Mouse (Mus musculus) embryonic facial prominence, embryonic 11.5 days (tissue): ENCODE results near the gene Akap2. TPM values are rescaled to one million over a fixed set of nuclear protein-coding genes. Genes with fewer than 3 reads are reported as not detected.

ENCODE experiments used
- ATAC-seq: fragments of 200-750 bp; cut with Nextera tagmentation; replicated peaks from 2 replicates; pipeline ENCODE4 v1.8.0; 2017; ENCODE audit warnings: low read depth; ENCODE audit not compliant: insufficient number of reproducible peaks, low FRiP score, low TSS enrichment
- DNase-seq: peaks from one replicate; pipeline ENCODE4 v3.0.0-alpha.2; 2015; ENCODE audit warnings: low spot score
- H3K27ac ChIP-seq: fragments of 300-500 bp; sonication (generic); replicated peaks from 2 replicates; pipeline ENCODE4 v1.5.1; 2014; ENCODE audit warnings: mild to moderate bottlenecking, low read depth, low read length, control low read depth
- H3K27me3 ChIP-seq: fragments of 300-500 bp; sonication (generic); 2 replicates; pipeline ENCODE4 v1.6.1; 2014; ENCODE audit warnings: mild to moderate bottlenecking, low read length, moderate library complexity, mixed read lengths; ENCODE audit not compliant: control insufficient read depth, insufficient read depth
- H3K36me3 ChIP-seq: fragments of 300-500 bp; sonication (generic); replicated peaks from 2 replicates; pipeline ENCODE4 v1.6.1; 2014; ENCODE audit warnings: low read depth, mild to moderate bottlenecking, low read length, moderate library complexity, mixed read lengths; ENCODE audit not compliant: control insufficient read depth, insufficient read depth
- H3K4me1 ChIP-seq: fragments of 300-500 bp; sonication (generic); 2 replicates; pipeline ENCODE4 v1.6.1; 2014; ENCODE audit warnings: low read length, mixed read lengths; ENCODE audit not compliant: control insufficient read depth, insufficient read depth
- H3K4me2 ChIP-seq: fragments of 300-500 bp; sonication (generic); 2 replicates; pipeline ENCODE4 v1.6.1; 2014; ENCODE audit warnings: low read depth, mild to moderate bottlenecking, control low read depth, low read length, moderate library complexity
- H3K4me3 ChIP-seq: fragments of 300-500 bp; sonication (generic); 2 replicates; pipeline ENCODE4 v1.5.1; 2014; ENCODE audit warnings: low read depth, low read length, control low read depth
- H3K9ac ChIP-seq: fragments of 300-500 bp; sonication (generic); replicated peaks from 2 replicates; pipeline ENCODE4 v1.6.1; 2014; ENCODE audit warnings: mild to moderate bottlenecking, control low read depth, low read length
- H3K9me3 ChIP-seq: fragments of 300-500 bp; sonication (generic); replicated peaks from 2 replicates; pipeline ENCODE4 v1.6.1; 2016; ENCODE audit warnings: mild to moderate bottlenecking, low read length, inconsistent platforms, mixed read lengths; ENCODE audit not compliant: control insufficient read depth
- WGBS: fragments of 180-500 bp; shearing (Covaris S2); extraction: QIAGEN DNeasy Blood & Tissue Kit; methylation state at CpG from one replicate; pipeline ENCODE4 v1.1.7; 2014; 5-methylcytosine and 5-hydroxymethylcytosine counted together
- polyA plus RNA-seq: library from polyadenylated mRNA; unstranded; fragments of >200 nt; fragmentation: Nextera tagmentation; extraction: Ambion mirVana; gene quantifications from 2 replicates; pipeline ENCODE4 v1.2.1, GENCODE M21; 2014

The Akap2 gene
- polyA plus RNA-seq, 1 experiment from 2014 or later, result 24.0 TPM

DNA sequence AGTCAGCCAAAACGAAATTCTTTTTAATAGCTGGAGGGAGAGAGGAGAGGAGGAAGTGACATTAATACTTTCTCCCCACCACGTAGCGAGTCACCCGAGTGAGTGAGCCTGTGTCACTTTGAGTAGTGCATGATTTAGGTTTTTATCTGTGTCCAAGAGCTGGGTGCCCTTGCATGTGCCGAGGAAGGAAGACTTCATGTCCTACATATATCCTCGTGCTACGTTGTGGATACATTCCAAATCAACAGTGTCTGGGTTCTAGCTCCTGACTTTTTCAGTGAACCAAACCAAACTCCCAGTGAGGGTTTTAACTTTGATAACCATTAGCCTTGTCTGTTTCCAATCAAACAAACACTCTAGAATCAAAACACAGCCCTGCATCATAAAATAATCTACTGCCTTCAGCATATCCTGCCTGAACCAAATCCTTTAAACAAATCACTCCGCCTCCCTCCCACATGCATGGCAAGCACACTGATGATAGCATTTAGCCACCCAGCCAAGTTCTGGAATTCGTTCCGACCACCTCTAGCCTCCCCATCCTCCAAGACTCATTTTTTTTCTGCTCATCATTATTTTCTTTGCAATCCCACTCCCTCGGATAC, 26.0 kb downstream of the Akap2 start:
- Histone ChIP-seq H3K4me1 (peaks cover 4% of the 10 kb centered on the region; the same call in 1 of the 2 replicates), H3K4me3 (no peak overlapping the region), H3K9ac (no peak overlapping the region), H3K9me3 (no peaks in the 10 kb centered on the region), H3K36me3 (no peaks in the 10 kb centered on the region), H3K27ac (no peak overlapping the region), H3K27me3 (no peaks in the 10 kb centered on the region), H3K4me2 (no peak overlapping the region)
- no peak for ATAC-seq
- DNase-seq, result no peak
- 76% methylated on average over 11 of the region's 11 CpGs for WGBS

DNA sequence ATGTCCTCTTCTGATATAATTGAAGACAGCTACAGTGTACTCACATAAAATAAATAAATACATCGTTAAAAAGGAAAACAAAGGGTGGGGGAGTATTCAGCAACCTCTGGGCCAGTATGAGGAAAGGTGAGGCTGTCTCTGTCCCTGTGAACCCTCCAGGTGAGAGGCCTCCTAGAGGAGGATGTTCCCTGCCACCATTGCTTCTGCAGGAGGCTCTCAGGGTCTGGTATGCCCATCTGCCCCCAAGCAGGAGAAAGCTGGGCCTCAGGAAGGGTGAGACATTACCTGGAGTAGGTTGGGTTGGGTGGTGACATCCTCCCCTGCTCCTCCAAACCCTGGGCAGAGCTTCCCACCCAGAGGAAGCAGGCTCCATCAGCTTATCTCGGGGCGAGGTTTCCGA, 33.2 kb downstream of the Akap2 start:
- H3K4me2 ChIP-seq, result no peak overlapping the region
- ATAC-seq (no peak), DNase-seq (no peak)
- WGBS, result 75% methylated on average over 4 of the region's 4 CpGs
- H3K27me3 ChIP-seq, result no peaks in the 10 kb centered on the region
- H3K36me3 ChIP-seq, result no peaks in the 10 kb centered on the region
- no peak overlapping the region for H3K4me3 ChIP-seq
- no peak overlapping the region for H3K27ac ChIP-seq
- H3K4me1 ChIP-seq, result no peaks in the 10 kb centered on the region
- H3K9ac ChIP-seq, result no peak overlapping the region
- no peaks in the 10 kb centered on the region for H3K9me3 ChIP-seq

DNA sequence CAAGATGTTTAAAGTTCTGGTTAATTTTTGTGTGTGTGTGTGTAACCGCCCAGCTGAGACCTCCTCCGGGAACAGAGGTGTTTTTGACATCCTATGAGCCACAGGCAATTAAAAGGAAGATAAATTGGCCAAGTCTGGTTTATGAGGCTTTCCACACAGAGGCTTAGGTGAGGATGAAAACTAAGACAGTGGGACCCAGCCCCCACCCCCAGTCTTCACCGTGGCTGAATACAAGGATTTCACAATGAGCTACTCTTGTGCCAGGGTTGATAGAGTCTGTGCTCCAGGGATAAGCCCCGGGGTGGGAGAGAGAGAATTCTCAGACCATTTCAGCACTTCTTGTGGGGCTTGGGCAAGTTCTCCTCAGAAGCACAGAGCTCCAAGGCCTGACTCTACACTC, 33.6 kb downstream of the Akap2 start:
- Histone ChIP-seq H3K27ac (no peak overlapping the region), H3K4me1 (no peaks in the 10 kb centered on the region), H3K9ac (no peak overlapping the region), H3K9me3 (no peaks in the 10 kb centered on the region), H3K36me3 (no peaks in the 10 kb centered on the region), H3K4me2 (no peak overlapping the region), H3K4me3 (no peak overlapping the region), H3K27me3 (no peaks in the 10 kb centered on the region)
- WGBS, result 70% methylated on average over 4 of the region's 4 CpGs
- no peak for ATAC-seq
- no peak for DNase-seq

DNA sequence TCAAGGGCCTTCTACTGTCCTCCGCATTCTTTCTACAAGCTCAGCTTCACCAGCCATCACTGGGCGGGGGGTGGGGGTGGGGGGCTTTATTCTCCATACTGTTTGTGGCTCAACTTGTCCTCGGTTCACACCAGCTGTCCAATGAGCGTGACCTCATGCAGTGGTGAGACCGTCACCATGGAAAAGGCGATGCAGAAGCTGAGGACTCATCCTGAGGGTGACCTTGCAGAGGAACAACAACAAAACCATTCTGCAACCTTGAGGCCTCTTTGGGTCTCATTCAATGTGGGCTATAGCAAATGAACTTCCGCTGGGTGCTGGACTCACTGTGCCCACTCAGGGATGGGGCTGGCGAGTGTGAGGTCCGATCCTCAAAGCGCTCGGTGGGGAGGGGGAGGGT, 34.1 kb downstream of the Akap2 start:
- ATAC-seq (no peak), DNase-seq (no peak)
- Histone ChIP-seq H3K27ac (no peak overlapping the region), H3K27me3 (no peaks in the 10 kb centered on the region), H3K36me3 (no peaks in the 10 kb centered on the region), H3K9me3 (no peaks in the 10 kb centered on the region), H3K4me2 (no peak overlapping the region), H3K4me1 (no peaks in the 10 kb centered on the region), H3K9ac (no peak overlapping the region), H3K4me3 (no peak overlapping the region)
- WGBS, result 93% methylated on average over 11 of the region's 11 CpGs

DNA sequence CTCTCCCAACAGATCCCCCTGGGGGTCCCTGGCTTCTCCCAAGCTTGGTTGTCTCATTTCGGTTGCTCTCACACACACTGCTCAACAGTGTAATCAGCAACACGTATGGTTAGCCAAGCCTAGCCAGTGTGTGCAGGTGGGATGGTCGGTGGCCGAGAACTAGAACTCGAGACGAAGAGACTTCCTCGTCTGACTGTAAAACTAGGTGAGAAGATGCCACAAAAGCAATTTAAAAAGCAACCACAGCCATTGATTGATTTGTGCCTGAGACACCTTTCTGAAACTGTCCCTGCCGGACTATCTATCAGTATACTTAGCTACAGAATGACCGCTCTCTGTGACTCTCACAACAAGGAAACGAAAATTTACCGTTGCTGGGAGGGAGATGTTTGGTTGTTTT, 37.6 kb downstream of the Akap2 start:
- H3K27ac ChIP-seq, result no peak overlapping the region

DNA sequence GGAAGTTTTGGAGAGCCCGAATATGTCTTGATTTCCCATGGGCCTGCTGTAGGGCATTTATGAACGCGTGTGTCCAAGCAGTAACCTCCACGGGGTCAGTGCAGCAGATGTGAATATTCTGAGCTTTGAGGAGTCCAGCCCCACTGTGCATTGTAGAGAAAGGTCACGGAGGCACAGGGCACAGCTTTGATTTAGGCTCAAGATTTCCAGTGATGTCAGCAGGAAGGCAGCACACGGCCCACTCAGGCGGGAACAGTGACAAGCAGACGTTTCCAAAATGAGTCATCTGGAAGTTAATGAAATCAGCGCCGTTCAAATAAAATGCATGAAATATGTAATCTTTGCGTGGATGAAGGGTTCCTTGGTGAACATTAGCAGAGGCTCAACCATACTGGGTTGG, 40.5 kb downstream of the Akap2 start:
- H3K9ac ChIP-seq, result no peak overlapping the region
- no peak overlapping the region for H3K27ac ChIP-seq
- no peaks in the 10 kb centered on the region for H3K27me3 ChIP-seq
- no peak overlapping the region for H3K4me3 ChIP-seq
- peak; percentile 12 for DNase-seq
- H3K36me3 ChIP-seq, result no peaks in the 10 kb centered on the region
- 43% methylated on average over 11 of the region's 11 CpGs for WGBS
- ATAC-seq, result no peak
- no peaks in the 10 kb centered on the region for H3K4me1 ChIP-seq
- no peaks in the 10 kb centered on the region for H3K9me3 ChIP-seq
- no peak overlapping the region for H3K4me2 ChIP-seq

More for the DNA sequence above, 37.6 kb downstream of the Akap2 start:
- H3K27me3 ChIP-seq, result no peaks in the 10 kb centered on the region
- no peaks in the 10 kb centered on the region for H3K9me3 ChIP-seq
- H3K4me1 ChIP-seq, result no peaks in the 10 kb centered on the region
- 89% methylated on average over 11 of the region's 11 CpGs for WGBS
- DNase-seq (no peak), ATAC-seq (no peak)
- no peak overlapping the region for H3K4me3 ChIP-seq
- no peaks in the 10 kb centered on the region for H3K36me3 ChIP-seq
- H3K9ac ChIP-seq, result no peak overlapping the region
- no peak overlapping the region for H3K4me2 ChIP-seq

DNA sequence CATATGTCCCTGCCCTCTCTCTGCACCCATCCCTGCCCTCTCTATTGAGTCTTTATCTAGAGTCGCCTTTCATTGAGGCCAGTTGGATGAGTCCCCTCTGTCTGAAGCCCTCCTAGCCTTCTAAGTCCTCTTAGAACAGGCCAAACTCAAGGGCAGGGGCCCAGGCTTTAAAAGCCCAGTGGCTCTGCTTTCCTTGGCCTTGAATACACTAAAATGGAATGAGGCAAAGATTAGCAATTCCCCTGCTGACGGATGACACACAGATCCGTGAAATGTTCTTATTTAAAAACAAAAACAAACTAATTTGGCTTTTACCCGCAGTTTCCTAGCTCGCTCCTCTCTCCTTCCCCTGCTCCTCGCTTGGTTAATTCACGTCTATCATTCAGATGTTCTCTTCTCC, 45.0 kb downstream of the Akap2 start:
- no peak for ATAC-seq
- WGBS, result 54% methylated on average over 7 of the region's 7 CpGs
- Histone ChIP-seq H3K9me3 (no peaks in the 10 kb centered on the region), H3K36me3 (no peaks in the 10 kb centered on the region), H3K27ac (no peak overlapping the region), H3K4me1 (no peaks in the 10 kb centered on the region), H3K27me3 (no peaks in the 10 kb centered on the region), H3K4me3 (no peak overlapping the region), H3K9ac (no peak overlapping the region), H3K4me2 (no peak overlapping the region)
- no peak for DNase-seq

DNA sequence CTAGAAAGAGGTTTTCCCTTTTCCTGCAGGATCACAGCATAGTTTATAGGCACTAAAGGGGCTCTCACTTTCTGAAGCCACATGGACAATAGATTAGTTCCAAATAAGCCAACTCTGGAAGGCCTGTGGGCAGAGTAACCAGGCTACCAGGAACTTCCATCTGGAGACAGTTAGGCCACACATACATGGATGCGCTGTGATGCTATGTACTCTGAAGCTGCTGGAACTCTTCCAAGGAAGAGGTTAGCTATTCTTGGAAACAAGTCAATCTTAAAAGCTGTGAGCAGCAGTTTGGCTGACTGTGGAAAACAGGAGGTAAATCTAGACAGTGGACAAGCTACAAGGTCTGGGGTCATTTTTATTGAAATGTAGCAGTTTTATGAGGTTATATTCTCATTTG, 46.9 kb downstream of the Akap2 start:
- WGBS, result 38% methylated on average over 1 of the region's 1 CpGs
- no peak overlapping the region for H3K4me3 ChIP-seq
- H3K27me3 ChIP-seq, result no peaks in the 10 kb centered on the region
- no peaks in the 10 kb centered on the region for H3K9me3 ChIP-seq
- no peaks in the 10 kb centered on the region for H3K36me3 ChIP-seq
- H3K4me2 ChIP-seq, result no peak overlapping the region
- no peak overlapping the region for H3K27ac ChIP-seq
- ATAC-seq (no peak), DNase-seq (peak; percentile 55)
- H3K9ac ChIP-seq, result no peak overlapping the region
- H3K4me1 ChIP-seq, result no peaks in the 10 kb centered on the region
